Mouse (Mus musculus): Measurements from ENCODE around the gene Dcun1d4.

GRCm38 (mm10) chr5:73553903-73554302 lies 73.1 kb downstream of the Dcun1d4 start:
- TF ChIP-seq CTCF (IDR thresholded peaks at IDR 0.05; ENCODE audit: low read depth, low read length) (no peak), POLR2A (IDR thresholded peaks at IDR 0.05; ENCODE audit: borderline replicate concordance, low read depth, low read length) (no peak)

Data from bone marrow macrophage, adult 2 months (primary cell).